Mouse (Mus musculus) liver, embryonic 14 days (tissue): ENCODE results near the gene Olfr1082. TPM values are rescaled to one million over a fixed set of nuclear protein-coding genes. Genes with fewer than 3 reads are reported as not detected.

Source experiments
- polyA plus RNA-seq: library from polyadenylated mRNA; depleted of rRNA; stranded (reverse); fragments of >200 nt; gene quantifications from 2 replicates; pipeline ENCODE4 v1.2.3, GENCODE M21; 2012; rRNA removed

The Olfr1082 gene
- not detected in 2 replicates for polyA plus RNA-seq

GRCm38 (mm10) chr2:86598866-86599265 lies at the start of gene Olfr1082:
Olfr1082 (minus strand) TSS chr2:86598966.

GRCm38 (mm10) chr2:86639625-86640024 lies 40.9 kb upstream of the Olfr1082 start, which contains the start of gene Olfr1084:
Olfr1084 (minus strand) TSS chr2:86639725.

GRCm38 (mm10) chr2:86558135-86558534 lies 40.6 kb downstream of the Olfr1082 start, which contains the start of gene Olfr1080:
Olfr1080 (minus strand) TSS chr2:86558235.

Other genes with a start within 250 kb of the Olfr1082 start
- gene Olfr1055, start 248.7 kb downstream of the Olfr1082 start, polyA plus RNA-seq: not detected in 2 replicates
- not detected in 2 replicates for gene Olfr1056, start 236.5 kb downstream of the Olfr1082 start, polyA plus RNA-seq
- gene Olfr1057, start 220.6 kb downstream of the Olfr1082 start, polyA plus RNA-seq: not detected in 2 replicates
- gene Olfr1058, start 210.4 kb downstream of the Olfr1082 start, polyA plus RNA-seq: not detected in 2 replicates
- not detected in 2 replicates for gene Olfr1061, start 184.9 kb downstream of the Olfr1082 start, polyA plus RNA-seq
- gene Olfr1062, start 172.2 kb downstream of the Olfr1082 start, polyA plus RNA-seq: not detected in 2 replicates
- not detected in 2 replicates for gene Olfr1065, start 148.4 kb downstream of the Olfr1082 start, polyA plus RNA-seq
- gene Olfr1066, start 142.7 kb downstream of the Olfr1082 start, polyA plus RNA-seq: not detected in 2 replicates
- not detected in 2 replicates for gene Olfr228, start 111.6 kb downstream of the Olfr1082 start, polyA plus RNA-seq
- gene Olfr1076, start 90.5 kb downstream of the Olfr1082 start, polyA plus RNA-seq: not detected in 2 replicates
- not detected in 2 replicates for gene Olfr1079, start 56.5 kb downstream of the Olfr1082 start, polyA plus RNA-seq
- gene Olfr1080, start 40.7 kb downstream of the Olfr1082 start, polyA plus RNA-seq: not detected in 2 replicates
- not detected in 2 replicates for gene Olfr1084, start 40.8 kb upstream of the Olfr1082 start, polyA plus RNA-seq
- gene Olfr1085, start 63.1 kb upstream of the Olfr1082 start, polyA plus RNA-seq: not detected in 2 replicates
- not detected in 2 replicates for gene Olfr1086, start 81.1 kb upstream of the Olfr1082 start, polyA plus RNA-seq
- gene Olfr1087, start 99.4 kb upstream of the Olfr1082 start, polyA plus RNA-seq: not detected in 2 replicates
- not detected in 2 replicates for gene Olfr1089, start 134.7 kb upstream of the Olfr1082 start, polyA plus RNA-seq
- not detected in 2 replicates for gene Olfr1090, start 160.0 kb upstream of the Olfr1082 start, polyA plus RNA-seq
- not detected in 2 replicates for gene Olfr1093, start 183.5 kb upstream of the Olfr1082 start, polyA plus RNA-seq
- not detected in 2 replicates for gene Olfr141, start 211.1 kb upstream of the Olfr1082 start, polyA plus RNA-seq
- gene Olfr1094, start 225.7 kb upstream of the Olfr1082 start, polyA plus RNA-seq: not detected in 2 replicates